In genomic region chr16:31290281-31290680, GRCm38 (mm10) we compare ENCODE assay signal across 10 mouse cellular contexts. TPM values are rescaled to one million over a fixed set of nuclear protein-coding genes. Genes with fewer than 3 reads are reported as not detected.
DNase-seq lines count a peak whose midpoint lies in the region; ATAC-seq and TF ChIP-seq lines count a peak whose summit lies in the region.
"Had no signal": no experiment of that assay in that cellular context is flagged by ENCODE, and none has a peak within 500 bp of the region (broad histone marks: within the 10 kb centered on the region; RNA-seq: fewer than 3 reads in every experiment).

No protein-coding gene starts in this region.

- no peak for ATAC-seq in liver, embryonic 12.5 days
- no peak for ATAC-seq in cerebellum, adult (ENCODE audit: insufficient number of reproducible peaks, low FRiP score, low TSS enrichment)

- no peaks in the 10 kb centered on the region; the same call in none of the 2 replicates for H3K4me1 ChIP-seq in liver, adult 2 months (ENCODE audit: control insufficient read depth, insufficient read depth, low read length)
- 0 out of 2 replicates have a peak, but pooled peaks cover 5% of the 10 kb centered on the region for H3K4me1 ChIP-seq in liver, embryonic 12.5 days
- H3K4me1 ChIP-seq in megakaryocyte, embryonic 14.5 days, result peaks cover 29% of the 10 kb centered on the region
- H3K4me1 ChIP-seq: limb, embryonic 12.5 days had no signal

- TF ChIP-seq POLR2A in liver, adult 2 months (IDR thresholded peaks at IDR 0.05; ENCODE audit: extremely low read depth, insufficient read depth, low read length), result no peak

- TF ChIP-seq CTCF in liver, adult 2 months (IDR thresholded peaks at IDR 0.05; ENCODE audit: low read depth, low read length), result no peak

- no peak overlapping the region for H3K9ac ChIP-seq in liver, adult 2 months (ENCODE audit: low read depth, low read length)
- H3K9ac ChIP-seq in liver, embryonic 12.5 days, result no peak overlapping the region
- H3K9ac ChIP-seq: limb, embryonic 12.5 days had no signal

- peak; percentile 56 for DNase-seq in liver, adult 2 months (ENCODE audit: extremely low read depth, low read depth, low spot score)
- peak; percentile 84 to 87 for DNase-seq in frontal cortex, adult 2 months (ENCODE audit: extremely low spot score in 1 of 2, low spot score in 1 of 2)
- peak; percentile 90 to 94 for DNase-seq in heart, postnatal 14 days
- DNase-seq in layer of hippocampus, adult 9-11 months, result peak; percentile 88
- peak; percentile 53 for DNase-seq in testis, postnatal 14 days (ENCODE audit: low spot score)

- intact Hi-C loops in heart, postnatal 14 days (cut with DNase I), result loop anchor here (2.0 kb wide), 1 partner anchor 13 kb away; no protein-coding TSS in a partner anchor

- no peaks in the 10 kb centered on the region for H3K79me2 ChIP-seq in liver, adult 2 months (ENCODE audit: control insufficient read depth, insufficient read depth, low read length)

- no peak overlapping the region for H3K4me2 ChIP-seq in liver, embryonic 12.5 days
- H3K4me2 ChIP-seq: limb, embryonic 12.5 days had no signal

- H3K4me3 ChIP-seq in liver, adult 2 months (ENCODE audit: insufficient read depth, low read depth, low read length), result no peak overlapping the region
- no peak overlapping the region for H3K4me3 ChIP-seq in liver, embryonic 12.5 days
- H3K4me3 ChIP-seq in megakaryocyte, embryonic 14.5 days (replicated peaks), result peak overlapping the region; percentile 82
- H3K4me3 ChIP-seq: limb, embryonic 12.5 days had no signal

- H3K9me3 ChIP-seq in liver, embryonic 12.5 days (replicated peaks), result no peaks in the 10 kb centered on the region
- H3K9me3 ChIP-seq in megakaryocyte, embryonic 14.5 days, result no peaks in the 10 kb centered on the region
- H3K9me3 ChIP-seq: G1E; limb, embryonic 12.5 days had no signal

- WGBS in liver, adult 2 months, result 51% methylated on average over 10 of the region's 10 CpGs
- 39% methylated on average over 10 of the region's 10 CpGs for WGBS in liver, embryonic 12.5 days (ENCODE audit: insufficient replicate concordance)

- peak overlapping the region; percentile 61 for H3K27ac ChIP-seq in liver, adult 2 months (replicated peaks; ENCODE audit: insufficient read depth, low read depth, low read length)
- H3K27ac ChIP-seq in liver, embryonic 12.5 days, result no peak overlapping the region
- H3K27ac ChIP-seq: limb, embryonic 12.5 days had no signal

- H3K27me3 ChIP-seq in liver, adult 2 months (ENCODE audit: control insufficient read depth, insufficient read depth, low read length), result no peaks in the 10 kb centered on the region
- no peaks in the 10 kb centered on the region for H3K27me3 ChIP-seq in liver, embryonic 12.5 days (replicated peaks)
- H3K27me3 ChIP-seq in megakaryocyte, embryonic 14.5 days (replicated peaks), result peaks cover 7% of the 10 kb centered on the region
- H3K27me3 ChIP-seq: limb, embryonic 12.5 days had no signal

- no peaks in the 10 kb centered on the region for H3K36me3 ChIP-seq in liver, adult 2 months (ENCODE audit: control insufficient read depth, insufficient read depth, low read length)
- no peaks in the 10 kb centered on the region for H3K36me3 ChIP-seq in liver, embryonic 12.5 days
- no peaks in the 10 kb centered on the region for H3K36me3 ChIP-seq in megakaryocyte, embryonic 14.5 days (replicated peaks; ENCODE audit: low read length)
- H3K36me3 ChIP-seq: G1E; limb, embryonic 12.5 days had no signal

RNA-seq across cellular contexts. Expression of gene Ppp1r2, which starts 15.2 kb away (rescaled TPM):
- total RNA-seq in liver, adult 2 months (2014; rRNA removed), result 14.9 and 15.9 TPM in 2 replicates
- polyA plus RNA-seq in liver, adult 2 months (2012; rRNA removed), result 11.5 and 17.4 TPM in 2 replicates
- polyA plus RNA-seq in liver, embryonic 12.5 days (2016; fragmentation: Nextera tagmentation; extraction: Ambion mirVana), result 48.4 and 49.9 TPM in 2 replicates
- polyA plus RNA-seq in frontal cortex, adult 2 months (2012; rRNA removed), result 72.0 and 89.3 TPM in 2 replicates
- total RNA-seq in heart, postnatal 14 days (2021), result 100 to 1,000 TPM in 1 of 2 experiments, 10 to 100 TPM in 1; 97.4 to 101 TPM
- polyA plus RNA-seq in megakaryocyte, embryonic 14.5 days (2012; ENCODE audit: insufficient read depth, low replicate concordance), result 50.5 and 165 TPM in 2 replicates

RNA-seq across cellular contexts. Expression of gene Apod, which starts 24.3 kb away (rescaled TPM):
- not detected in 2 replicates for total RNA-seq in liver, adult 2 months (2014; rRNA removed)
- not detected in 2 replicates for polyA plus RNA-seq in liver, adult 2 months (2012; rRNA removed)
- polyA plus RNA-seq in liver, embryonic 12.5 days (2016; fragmentation: Nextera tagmentation; extraction: Ambion mirVana), result not detected in 2 replicates
- polyA plus RNA-seq in frontal cortex, adult 2 months (2012; rRNA removed), result 433 and 468 TPM in 2 replicates
- 1 to 10 TPM; 2.1 to 3.0 TPM for total RNA-seq in heart, postnatal 14 days (2021)
- polyA plus RNA-seq in megakaryocyte, embryonic 14.5 days (2012; ENCODE audit: insufficient read depth, low replicate concordance), result not detected in 2 replicates
- total RNA-seq: G1E had no signal
- polyA plus RNA-seq: G1E had no signal

Comparison
In these comparisons a context has a peak if more than half of its experiments do, and no peak if none do; other contexts are left out.
1. RNA of gene Apod, which starts 24.3 kb away (polyA plus RNA-seq): 433 to 468 TPM in frontal cortex, adult 2 months; not detected in liver, adult 2 months, not detected in liver, embryonic 12.5 days and not detected in megakaryocyte, embryonic 14.5 days; every median in the first group is over 100 times any median in the second.
2. Peak in every context shown above with its lines, with median percentiles within 50 percentile points of each other: DNase-seq.